Mouse (Mus musculus): ENCODE measurements at regions not wholly inside any gene's neighbourhood (a gene's known extent, or its start where the extent isn't known, plus 50 kb on each side); places are given as distances from the start of the nearest gene placed in this dataset.

DNA sequence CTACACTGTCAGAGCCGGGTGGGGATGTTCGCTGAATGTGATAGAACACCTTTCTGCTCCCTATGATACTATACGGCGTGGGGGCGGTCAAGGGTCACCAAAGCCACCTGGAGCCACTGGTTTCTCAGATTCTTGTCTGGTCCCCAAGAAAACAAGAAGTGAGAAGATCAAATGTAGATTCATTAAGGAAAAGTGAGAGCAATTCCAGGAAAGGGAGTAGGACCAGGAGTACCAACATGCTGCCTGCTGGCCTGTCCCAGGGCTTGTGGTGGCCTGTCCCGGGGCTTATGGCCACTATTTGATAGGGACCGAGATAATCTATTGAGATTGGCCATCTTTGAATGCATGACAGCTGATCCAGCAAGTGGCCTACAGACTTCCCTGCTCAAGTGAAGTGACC, 58.8 kb upstream of the Fut8 start:
- intact Hi-C loops (cut with DNase I), result no loop called here
- no peak for DNase-seq (ENCODE audit: low spot score)

DNA sequence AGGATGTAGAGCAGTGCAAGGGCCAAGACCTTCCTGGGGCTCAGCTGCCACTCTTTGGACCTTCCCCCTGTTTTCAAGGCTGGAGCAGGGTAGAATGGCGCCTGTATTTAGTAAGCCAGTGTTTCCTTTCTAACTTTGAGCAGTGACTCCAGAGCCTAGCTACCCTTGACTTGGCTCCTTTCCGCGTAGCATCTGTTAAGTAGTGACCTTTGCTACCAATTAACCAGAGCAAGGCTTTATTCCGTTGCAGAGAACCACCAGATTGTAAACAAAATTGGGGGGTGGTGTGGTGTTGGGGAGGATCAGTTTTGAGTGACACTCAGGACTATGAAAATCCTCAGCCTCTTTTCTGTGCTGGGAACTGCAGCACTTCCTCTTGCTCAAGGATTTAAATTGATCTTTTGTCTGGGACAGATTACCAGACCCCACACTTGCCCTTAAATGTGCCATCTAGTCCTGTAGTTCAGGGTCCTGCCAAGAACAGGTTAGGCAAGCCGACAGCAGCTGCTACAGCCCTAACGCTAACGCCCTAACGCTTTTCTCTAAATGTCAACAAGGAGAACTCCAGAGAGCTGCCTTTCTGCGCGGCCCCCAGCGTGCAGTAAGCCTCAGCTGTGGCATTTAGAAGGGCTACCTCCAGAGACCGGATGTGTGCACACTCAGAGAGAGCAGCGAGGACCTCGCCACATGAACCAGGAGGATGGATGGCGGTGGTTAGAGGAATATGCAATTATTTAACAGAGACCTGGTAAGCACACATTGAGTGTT, 59.9 kb upstream of the Fut8 start:
- DNase-seq (ENCODE audit: low spot score), result no peak
- intact Hi-C loops (cut with DNase I), result no loop called here

DNA sequence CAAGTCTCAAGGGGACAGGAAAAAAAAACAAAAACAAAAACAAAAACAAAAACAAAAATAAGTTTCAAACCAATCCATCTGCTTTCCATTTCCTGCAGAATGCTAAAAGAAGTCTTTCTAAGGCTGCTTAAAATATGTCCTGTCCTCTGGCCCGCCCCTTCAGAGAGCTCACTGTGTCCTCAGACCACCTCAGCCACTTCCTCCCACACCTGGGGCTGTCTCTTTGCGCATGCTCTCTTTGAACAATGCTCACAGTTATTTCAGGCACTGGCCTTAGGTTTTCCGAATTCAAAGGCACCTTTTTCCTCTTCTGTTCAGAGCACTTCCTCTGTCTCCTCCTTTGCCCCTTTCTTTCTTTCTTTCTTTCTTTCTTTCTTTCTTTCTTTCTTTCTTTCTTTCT, 60.6 kb upstream of the Fut8 start:
- intact Hi-C loops (cut with DNase I), result no loop called here
- DNase-seq (ENCODE audit: low spot score), result no peak

DNA sequence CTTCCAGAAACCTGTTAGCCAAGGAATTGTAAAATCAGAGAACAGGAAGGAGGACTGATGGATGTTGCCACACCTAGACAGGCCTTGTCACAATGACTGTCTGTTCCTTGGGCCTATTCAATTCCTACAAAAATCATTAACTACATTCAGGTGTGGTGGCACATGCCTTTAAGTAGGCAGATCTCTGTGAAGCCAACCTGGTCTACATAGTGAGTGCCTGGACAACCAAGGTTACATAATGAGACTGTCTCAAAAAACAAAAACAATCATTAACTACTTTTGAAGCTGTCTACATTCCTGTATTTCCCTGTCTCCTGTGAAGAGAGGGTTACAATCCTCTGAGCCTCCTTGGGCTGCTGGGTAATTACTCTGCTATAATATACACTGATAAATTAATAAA, 63.9 kb upstream of the Fut8 start:
- intact Hi-C loops (cut with DNase I), result no loop called here
- DNase-seq (ENCODE audit: low spot score), result no peak

DNA sequence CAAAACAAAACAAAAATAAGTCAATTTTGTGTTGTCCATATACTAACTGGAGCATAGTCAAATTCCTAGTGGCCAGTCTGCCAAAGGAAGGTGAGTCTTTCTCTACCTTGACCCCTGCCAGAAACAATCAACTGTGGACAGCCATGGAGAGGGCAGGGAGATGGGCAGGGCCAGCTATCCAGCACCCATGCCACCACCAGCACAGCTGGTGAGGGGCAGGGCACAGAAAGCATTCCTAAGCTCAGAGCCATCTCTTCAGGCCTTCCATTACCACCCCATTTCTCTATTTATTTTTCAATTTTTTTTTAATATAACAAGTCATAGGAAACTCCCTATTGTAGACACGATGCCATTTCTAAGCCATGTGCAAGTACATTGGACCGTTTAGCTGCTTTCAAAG, 65.4 kb upstream of the Fut8 start:
- DNase-seq (ENCODE audit: low spot score), result no peak
- intact Hi-C loops (cut with DNase I), result no loop called here

DNA sequence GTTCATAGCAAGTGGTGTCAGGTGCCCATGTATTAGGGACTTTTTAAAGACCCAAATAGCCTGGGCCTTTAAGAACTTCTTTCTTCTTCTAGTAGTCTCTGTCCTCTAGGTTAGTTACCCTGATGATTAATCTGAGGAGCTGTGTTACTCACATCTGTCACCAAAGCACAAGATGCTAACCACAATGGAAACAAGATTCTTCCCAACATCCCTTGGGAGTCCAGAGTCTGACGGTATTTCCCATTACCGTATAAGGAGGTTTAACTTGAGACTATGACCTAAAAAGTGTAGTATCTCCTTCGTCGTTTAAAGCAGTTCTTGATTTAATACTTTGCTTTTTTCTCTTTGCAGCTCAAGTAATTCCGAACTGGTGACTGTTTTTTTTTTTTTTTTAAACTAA, 67.7 kb upstream of the Fut8 start:
- no peak for DNase-seq (ENCODE audit: low spot score)
- intact Hi-C loops (cut with DNase I), result no loop called here

DNA sequence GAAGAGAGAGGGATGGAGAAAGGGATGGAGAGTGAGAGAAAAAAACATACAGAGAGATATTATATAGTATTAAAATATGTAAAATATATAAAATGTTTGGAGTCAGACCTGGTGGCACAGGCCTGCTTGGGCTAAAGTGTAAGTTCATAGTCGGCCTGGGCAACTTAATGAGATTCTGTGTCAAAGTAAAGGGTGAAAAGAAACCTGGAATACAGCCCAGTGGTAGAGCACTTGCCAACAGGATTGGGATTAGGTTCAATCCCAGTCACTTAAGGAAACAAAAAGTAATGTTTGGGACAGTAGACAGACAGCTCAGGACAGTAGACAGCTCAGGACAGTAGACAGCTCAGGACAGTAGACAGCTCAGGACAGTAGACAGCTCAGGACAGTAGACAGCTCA, 69.6 kb upstream of the Fut8 start:
- intact Hi-C loops (cut with DNase I), result no loop called here
- no peak for DNase-seq (ENCODE audit: low spot score)

DNA sequence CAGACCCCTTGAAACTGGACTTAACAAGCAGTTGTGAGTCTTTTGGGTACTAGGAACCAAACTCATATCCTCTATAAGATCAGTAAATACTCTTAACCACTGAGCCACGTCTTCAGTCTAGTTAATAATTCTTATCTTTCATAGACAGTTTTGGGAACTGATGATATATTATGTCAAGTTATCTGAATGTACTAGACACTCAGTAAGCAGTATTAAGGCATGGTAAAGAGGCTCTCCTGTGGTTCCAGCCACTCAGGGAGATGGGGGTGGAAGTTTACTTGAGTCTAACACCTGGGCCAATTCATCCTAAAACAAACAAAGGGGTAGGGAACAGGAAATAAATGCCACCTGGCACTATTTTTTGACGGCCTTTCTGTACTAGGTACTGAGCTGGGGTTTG, 81.2 kb upstream of the Fut8 start:
- intact Hi-C loops (cut with DNase I), result no loop called here
- no peak for DNase-seq (ENCODE audit: low spot score)

DNA sequence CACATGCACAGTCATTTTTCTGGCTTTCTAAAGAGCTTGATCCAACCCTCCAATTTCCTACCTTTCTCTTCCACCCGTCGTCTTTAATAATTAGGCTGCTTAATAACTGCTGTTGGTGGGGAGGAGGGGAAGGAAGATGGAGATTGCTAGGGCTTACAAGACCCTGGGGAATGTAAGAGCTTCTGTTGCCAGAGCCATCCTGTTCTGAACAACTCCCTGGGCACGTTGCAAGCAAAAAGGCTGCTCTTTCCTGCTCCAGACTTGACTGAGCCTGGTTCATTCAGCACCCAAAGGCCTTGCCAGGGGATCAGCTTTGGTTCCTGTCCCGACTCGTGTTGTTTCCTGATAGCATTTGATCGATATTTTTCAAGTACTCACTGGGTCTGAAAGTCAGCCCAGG, 82.3 kb upstream of the Fut8 start:
- DNase-seq (ENCODE audit: low spot score), result no peak

DNA sequence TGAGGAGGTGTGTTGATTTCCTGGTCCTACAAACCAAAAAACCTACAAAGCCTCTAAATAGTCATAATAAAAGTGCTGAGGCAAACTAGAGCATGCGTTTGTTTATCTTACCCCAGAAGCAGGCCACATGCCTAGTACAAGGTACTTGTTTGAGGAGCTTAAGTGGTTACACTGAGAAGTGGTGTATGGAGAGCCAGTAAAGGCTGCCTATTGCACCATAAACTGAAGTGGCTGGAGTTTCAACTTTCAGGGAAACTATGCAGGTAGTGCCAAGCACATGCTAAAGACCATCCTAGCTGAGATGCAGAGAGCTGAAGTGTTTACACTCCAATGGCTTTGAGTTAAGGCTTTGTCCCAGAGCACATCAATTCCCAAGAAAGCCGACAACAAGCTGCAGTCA, 86.5 kb upstream of the Fut8 start:
- no peak for DNase-seq (ENCODE audit: low spot score)
- intact Hi-C loops (cut with DNase I), result no loop called here

More for the DNA sequence above, 82.3 kb upstream of the Fut8 start:
- intact Hi-C loops (cut with DNase I), result no loop called here

DNA sequence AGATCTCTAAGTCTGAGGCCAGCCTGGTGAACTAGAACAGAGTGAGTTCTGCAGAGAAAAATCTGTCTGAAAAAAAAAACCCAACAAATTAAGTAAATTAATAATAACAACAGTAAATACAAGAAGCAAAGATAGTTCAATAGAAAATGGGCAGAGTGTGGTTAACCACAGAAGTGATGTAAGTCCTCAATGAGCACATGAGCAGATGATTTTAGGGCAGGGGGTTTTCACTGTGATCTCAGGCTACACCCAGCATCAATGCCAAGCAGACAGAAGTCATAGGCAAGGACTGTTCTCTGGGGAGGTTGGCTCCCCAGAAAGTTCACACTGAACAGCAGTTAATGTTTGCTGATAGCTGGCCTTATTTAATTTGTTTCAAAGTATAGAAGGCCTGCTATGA, 88.1 kb upstream of the Fut8 start:
- intact Hi-C loops (cut with DNase I), result no loop called here

DNA sequence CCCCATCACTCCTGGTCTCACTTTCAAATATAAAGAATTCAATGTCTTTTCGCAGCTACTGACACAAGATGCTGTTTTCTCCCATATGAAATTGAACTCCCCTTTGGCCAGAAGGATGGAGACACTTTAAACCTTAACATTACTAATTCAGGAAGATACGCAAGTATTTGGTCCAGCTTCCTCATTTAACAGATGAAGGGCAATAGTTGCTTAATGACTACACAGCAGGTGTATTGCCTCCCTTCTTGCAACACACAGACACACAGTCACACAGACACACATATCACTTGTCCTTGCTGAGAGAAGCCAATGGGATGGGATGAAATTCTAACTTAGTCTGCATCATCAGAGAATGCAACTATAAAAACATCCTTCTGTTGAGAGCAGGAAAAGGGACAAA, 89.8 kb upstream of the Fut8 start:
- no peak for DNase-seq (ENCODE audit: low spot score)
- intact Hi-C loops (cut with DNase I), result no loop called here

More for the DNA sequence above, 88.1 kb upstream of the Fut8 start:
- DNase-seq (ENCODE audit: low spot score), result no peak

DNA sequence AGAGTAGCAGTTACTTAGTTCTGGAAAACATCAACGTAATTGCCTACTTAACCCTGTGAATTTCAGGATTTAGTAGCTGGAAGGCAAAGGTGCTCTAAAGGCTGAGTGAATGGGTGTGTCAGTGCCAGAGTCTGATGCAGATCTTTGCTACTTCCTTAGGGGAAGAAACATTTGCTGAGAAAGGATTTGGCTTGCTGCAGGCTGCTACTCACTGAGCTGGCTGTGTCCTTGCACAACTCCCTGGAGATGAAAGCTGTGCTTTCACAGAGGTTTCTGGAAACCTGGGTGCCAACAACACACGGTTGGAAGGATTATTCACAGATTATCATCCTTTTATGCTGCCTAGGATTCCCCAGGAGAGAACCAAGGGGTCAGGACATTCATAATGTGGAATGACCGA, 94.0 kb upstream of the Fut8 start:
- DNase-seq (ENCODE audit: low spot score), result no peak
- intact Hi-C loops (cut with DNase I), result no loop called here

DNA sequence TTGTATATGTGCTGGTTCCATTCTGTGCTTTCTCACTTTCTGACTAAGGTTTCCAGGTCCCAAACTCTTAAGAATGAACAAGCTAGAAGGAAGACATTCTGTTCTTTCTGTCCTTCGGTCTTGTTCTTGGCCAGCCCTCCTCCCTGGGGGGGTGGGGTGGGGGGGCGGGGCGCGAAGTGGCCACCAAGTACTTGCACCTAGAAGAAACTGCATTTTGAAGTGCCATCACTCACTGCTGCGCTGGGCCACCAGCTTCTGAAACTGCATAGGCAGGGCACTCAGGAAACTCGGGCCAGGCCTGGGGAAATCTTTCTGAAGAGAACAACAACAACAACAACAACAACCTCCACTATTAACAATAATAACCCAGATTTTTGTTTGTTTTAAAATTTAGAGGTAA, 94.4 kb upstream of the Fut8 start:
- intact Hi-C loops (cut with DNase I), result no loop called here

DNA sequence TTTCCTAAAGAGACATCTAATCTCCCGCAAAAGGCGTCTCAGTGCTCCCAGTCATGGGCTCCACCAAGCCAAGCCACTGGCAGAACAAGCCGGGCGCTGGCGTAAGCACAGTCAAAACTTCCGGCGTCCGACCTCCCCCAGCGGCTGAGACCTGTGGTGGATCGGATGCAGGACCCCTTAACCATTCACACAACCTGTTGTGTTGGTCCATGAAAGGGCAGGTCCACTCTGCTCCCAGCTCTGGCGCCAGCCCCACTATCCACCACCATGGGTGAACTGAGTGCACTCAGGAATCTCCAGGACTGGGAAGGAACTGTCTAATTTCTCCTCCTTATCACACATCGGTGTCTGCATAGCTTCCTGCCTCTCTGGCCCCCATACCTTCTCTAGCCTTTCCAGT, 94.8 kb upstream of the Fut8 start:
- intact Hi-C loops (cut with DNase I), result no loop called here
- DNase-seq (ENCODE audit: low spot score), result no peak

More for the DNA sequence above, 94.4 kb upstream of the Fut8 start:
- DNase-seq (ENCODE audit: low spot score), result no peak

DNA sequence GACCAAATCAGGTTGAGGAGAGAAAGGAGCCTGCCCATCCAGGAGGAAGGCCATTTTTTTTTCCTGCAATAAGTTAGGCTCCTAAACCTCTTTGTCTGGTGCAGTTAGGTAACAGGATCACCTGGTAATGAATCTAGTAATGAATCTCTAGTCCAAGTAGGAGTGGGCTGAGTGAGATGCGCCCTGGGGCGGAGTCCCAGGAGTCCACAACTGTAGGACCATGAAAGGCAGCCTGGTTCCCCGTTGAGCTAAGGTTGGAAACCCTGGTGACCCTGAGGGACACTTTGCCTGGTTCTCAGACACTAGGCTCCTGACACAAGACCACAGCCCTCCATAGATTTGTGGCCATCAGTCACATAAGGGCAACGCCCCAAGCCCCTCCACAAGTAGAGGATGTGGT, 95.7 kb upstream of the Fut8 start:
- intact Hi-C loops (cut with DNase I), result no loop called here
- no peak for DNase-seq (ENCODE audit: low spot score)

DNA sequence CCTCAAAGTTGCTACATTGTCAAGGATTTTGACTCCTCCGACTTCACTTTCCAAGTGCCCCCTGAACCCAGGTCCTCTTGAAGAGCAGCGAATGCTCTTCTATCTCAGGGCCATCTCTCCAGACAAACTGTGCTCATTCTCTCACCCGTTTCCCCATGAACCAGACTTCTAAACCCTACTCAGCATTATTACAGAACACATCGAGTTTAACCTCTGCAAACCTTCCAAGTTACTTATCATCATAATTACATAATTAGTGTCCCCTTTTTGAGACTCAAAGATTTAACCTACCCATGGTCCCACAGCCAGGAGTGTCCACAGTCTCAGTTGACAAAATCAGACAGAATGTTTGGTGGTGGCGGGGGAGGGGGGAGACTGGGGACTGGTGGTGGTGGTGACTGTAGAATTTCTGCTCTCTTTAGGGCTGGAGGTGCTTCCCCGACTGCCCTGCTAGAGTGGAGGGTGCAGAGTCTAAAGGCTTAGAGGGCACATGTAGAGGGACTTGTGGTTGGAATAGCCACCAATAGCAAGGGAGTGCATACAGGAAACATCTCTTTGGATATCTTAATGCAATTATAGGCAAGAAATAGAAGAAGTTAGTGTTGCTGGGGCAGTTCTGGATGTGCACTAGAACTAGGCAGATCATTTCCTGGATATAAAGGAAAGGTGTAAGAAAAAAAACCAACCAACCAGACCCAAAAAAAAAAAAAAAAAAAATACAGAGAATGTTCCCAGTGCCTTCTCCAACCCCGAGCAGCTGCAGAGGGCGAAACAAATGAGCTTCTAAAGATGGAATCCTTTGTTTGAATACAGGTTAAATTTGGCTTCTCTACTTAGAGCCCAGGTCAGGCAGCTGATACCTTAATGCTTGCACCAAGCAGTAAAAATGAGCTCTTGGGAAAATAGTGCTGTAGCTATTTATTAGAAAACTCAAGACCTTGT, 96.4 kb upstream of the Fut8 start:
- no peak for DNase-seq (ENCODE audit: low spot score)
- intact Hi-C loops (cut with DNase I), result no loop called here

DNA sequence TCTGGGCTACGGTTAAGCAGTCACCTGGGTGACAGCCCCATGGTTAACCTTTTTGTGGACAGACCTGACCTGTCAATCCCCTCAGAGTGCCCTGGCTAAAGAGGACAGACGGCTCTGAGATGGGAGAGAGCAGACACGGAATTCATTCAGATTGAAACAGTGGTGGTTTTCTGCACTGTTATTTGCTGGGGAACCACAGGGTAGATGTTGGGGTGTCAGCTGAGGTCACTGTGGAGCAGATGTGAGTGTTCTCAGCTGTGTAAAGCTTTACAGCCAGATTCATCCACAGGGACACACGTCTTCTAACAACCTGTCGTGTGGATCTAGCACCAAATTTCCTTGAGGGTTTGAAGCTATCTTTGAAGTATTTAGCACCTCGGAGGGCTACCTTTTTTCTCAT, 97.3 kb upstream of the Fut8 start:
- no peak for DNase-seq (ENCODE audit: low spot score)
- intact Hi-C loops (cut with DNase I), result no loop called here

DNA sequence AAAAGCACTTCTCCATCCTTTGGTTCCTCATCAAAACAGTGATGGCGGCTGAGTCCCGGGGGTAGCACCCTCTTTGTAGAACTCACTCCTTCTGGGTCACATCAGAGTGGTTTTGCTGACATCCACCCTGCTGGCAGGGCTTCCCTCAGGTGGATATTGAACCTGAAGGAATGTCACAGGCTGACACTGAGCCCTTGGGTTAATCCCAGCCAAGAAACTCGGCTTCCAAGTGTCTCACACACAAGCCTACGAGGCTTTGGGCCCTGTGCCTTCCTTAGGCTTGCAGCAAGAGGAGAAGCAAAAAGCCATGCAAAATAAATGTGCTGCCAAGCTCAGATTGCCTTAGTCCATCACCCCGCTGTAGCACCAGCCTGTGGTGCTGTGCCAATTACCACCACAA, 97.8 kb upstream of the Fut8 start:
- intact Hi-C loops (cut with DNase I), result no loop called here

DNA sequence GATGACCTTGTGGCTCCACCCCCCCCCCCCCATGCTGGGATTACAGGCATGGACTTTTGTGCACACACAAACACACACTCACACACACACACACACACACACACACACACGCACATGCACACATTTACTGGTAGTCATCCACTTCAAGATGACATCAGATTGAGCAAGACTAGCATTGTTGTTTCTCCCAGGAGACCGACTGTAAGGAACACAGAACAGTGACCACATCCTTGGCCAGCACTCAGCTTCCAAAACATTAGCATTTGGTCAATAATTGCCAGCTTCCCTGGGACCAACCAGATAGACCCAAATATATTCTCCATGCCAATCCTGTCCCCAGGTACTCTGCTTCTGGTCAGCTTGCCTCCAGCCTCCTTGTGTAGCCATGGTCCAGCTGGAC, 98.2 kb upstream of the Fut8 start:
- DNase-seq (ENCODE audit: low spot score), result peak; percentile 14
- intact Hi-C loops (cut with DNase I), result no loop called here

More for the DNA sequence above, 97.8 kb upstream of the Fut8 start:
- no peak for DNase-seq (ENCODE audit: low spot score)

DNA sequence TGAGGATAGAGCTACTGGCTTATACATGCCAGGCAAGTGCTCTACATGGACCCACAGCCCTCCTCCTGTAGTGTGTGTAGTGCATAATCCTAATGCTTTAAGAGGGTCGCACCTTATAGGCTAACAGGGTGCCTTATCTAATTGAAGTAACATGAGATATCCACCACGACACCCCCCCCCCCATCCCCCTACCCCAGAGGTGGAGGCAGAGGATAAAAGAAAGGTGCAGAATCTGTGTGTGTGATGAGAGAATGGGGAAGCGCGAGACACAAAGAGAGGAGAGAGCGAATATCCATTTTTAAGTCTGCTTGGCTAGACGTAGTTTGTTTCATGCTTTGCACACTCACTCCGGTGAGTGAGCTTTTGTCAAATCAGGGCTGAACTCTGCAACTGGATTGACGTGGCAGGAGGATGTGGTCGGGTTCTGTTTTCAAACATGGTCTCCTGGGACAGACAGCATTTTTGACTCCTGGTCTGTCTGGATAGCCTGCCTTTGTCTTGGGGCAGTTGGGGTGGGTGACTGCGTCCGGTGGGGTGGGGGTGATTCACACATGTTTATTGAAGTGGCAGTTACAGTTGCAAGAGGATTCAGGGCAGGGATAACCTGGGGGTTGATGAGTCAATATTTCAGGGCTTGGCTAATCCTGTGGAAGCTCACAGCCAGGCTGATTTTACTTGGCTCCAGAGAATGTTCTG, 99.3 kb upstream of the Fut8 start:
- no peak for DNase-seq (ENCODE audit: low spot score)
- intact Hi-C loops (cut with DNase I), result no loop called here
